Mouse (Mus musculus): ENCODE data around the gene 2610042L04Rik. TPM values are rescaled to one million over a fixed set of nuclear protein-coding genes. Genes with fewer than 3 reads are reported as not detected.
"Not testable (repeated sequence)": the region's sequence is repeated elsewhere in the genome, so short reads cannot be mapped to it uniquely, and the experiment has no call there.

2610042L04Rik gene
- total RNA-seq (2021) = 1 to 10 TPM; 1.2 TPM
- long read RNA-seq, experiment 1 = 0 reads
- long read RNA-seq, experiment 2 = 0 reads

DNA sequence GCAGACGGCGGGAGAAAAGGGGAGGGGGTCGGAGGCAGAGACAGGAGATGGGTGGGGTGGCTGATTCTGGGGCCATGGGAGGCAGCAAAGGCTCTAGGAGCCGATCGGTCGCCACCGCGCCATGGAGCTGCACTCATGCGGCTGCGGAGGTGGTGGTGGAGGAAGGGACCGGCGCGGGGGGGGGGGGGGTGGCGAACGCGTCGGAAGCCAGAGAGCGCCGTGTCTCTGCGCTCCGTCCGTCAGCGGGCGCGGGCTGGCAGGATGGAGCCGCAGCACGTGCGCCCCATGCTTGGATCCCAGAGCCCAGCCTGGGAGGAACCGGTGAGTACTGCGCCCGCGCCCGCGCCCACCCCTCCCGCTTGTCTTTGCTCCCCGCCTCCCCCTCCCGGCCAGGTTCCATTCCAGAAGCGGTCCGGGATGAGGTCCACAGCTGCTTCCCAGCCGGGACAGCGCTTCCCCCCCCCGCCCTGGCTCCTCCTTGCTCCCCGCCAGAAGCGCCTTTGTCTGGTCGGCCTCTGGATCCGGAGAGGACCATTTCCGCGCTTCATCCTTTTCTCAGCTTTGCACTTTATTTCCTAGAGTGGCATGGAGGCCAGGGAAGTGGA lies at the start of gene 2610042L04Rik:
Gene 2610042L04Rik, plus strand, starts transcription at position 288 of the 605 bp plus-strand sequence.
- H3K4me3 ChIP-seq = peak within 1 kb of the TSS; percentile 29; the same call in 1 of the 2 replicates
- not testable (repeated sequence) for DNase-seq (ENCODE audit: low spot score in 2 of 2); H3K27ac ChIP-seq

DNA sequence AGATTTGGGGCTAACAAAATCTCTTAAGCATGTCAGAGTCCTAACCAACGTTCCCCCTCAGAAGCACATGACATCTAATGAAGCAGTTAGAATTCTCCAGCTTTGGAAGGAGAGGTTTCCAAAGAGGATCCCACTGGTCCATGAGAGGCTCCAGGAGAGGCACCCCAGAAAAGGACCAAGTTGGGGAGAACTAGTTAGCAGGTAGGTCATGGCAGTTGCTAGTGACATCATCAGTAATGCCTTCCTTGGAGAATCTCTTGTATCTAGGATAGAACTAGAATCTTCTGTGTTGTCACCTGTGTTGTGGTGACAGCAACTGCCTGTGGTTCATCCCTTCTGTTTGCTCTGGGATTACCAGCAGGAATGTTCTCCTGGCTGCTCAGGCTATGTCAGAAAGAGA lies 17.6 kb upstream of the 2610042L04Rik start, which contains the start of gene Gm3149:
Gene Gm3149, plus strand, starts transcription at position 301 of the 400 bp plus-strand sequence.
- H3K4me3 ChIP-seq; H3K27ac ChIP-seq; DNase-seq (ENCODE audit: low spot score in 2 of 2): not testable (repeated sequence)

DNA sequence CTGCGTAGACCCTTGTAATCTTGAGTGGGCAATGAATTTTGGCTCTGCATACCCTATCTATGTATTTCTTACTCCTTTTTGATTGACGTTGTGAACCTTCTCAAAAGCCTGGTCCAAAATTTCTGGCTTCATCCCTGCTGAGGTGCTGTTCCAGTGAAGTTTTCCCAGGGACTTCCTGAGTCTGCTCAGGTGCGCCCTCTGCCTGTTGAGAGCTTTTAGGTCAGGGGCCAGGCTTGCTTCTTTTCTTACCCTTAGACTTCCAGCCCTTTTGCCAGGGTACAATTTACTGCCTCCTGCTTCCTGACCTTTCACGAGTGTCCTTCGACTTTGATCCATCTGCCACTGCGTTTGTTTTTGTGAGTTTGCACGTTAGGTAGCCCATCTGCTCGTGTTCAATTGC lies 943 bp downstream of the 2610042L04Rik start:
- not testable (repeated sequence) for DNase-seq (ENCODE audit: low spot score in 2 of 2); H3K4me3 ChIP-seq; H3K27ac ChIP-seq
- TF ChIP-seq CTCF (conservative IDR thresholded peaks at IDR 0.05) = peak; percentile 58

DNA sequence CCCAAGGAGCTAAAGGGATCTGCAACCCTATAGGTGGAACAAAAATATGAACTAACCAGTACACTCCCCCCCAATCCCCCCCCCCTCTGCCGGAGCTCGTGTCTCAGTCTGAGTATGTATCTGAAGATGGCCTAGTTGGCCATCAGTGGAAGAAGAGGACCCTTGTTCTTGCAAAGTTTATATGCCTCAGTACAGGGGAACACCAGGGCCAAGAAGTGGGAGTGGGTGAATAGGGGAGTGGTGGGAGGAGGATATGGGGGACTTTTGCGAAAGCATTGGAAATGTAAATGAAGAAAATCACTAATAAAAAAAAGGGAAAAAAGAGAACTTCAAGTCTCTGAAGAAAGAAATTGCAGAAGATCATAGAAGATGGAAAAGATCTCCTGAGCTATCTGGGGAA lies 34.4 kb downstream of the 2610042L04Rik start:
- not testable (repeated sequence) for DNase-seq (ENCODE audit: low spot score in 2 of 2); H3K27ac ChIP-seq; H3K4me3 ChIP-seq

DNA sequence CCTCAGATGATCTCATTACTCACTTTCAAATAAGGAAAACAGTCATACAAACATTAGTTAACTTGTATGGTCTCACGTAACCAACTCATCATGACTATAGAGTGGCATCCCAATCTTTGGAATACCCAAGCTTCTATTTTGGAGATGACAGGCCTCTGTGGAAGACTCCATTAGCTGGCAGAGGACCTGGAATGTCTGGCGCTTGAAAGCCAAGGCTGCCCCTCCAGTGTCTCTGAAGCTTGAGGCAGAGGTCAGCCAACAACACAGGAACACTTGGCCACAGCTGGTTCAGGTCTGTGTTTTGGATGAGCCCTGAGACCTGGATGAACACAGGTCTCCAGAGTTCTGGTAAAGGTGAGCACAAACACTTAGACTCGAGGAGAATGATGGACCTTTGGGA lies 35.1 kb downstream of the 2610042L04Rik start:
- not testable (repeated sequence) for H3K4me3 ChIP-seq; DNase-seq (ENCODE audit: low spot score in 2 of 2); H3K27ac ChIP-seq

DNA sequence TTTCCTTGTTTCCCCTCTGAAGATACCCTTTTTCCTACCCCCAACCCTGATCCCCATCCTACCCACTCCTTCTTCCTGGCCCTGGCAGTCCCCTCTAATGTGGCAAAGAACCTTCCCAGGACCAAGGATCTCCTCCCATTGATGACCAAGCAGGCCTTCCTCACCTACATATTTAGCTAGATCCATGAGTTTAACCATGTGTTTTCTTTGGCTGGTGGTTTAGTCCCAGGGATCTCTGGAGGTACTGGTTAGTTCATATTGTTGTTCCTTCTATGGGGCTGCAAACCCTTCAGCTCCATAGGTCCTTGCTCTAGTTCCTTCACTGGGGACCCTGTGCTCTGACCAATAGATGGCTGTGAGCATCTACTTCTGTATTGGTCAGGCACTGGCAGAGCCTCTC lies 43.3 kb downstream of the 2610042L04Rik start:
- not testable (repeated sequence) for H3K27ac ChIP-seq; H3K4me3 ChIP-seq; DNase-seq (ENCODE audit: low spot score in 2 of 2)

DNA sequence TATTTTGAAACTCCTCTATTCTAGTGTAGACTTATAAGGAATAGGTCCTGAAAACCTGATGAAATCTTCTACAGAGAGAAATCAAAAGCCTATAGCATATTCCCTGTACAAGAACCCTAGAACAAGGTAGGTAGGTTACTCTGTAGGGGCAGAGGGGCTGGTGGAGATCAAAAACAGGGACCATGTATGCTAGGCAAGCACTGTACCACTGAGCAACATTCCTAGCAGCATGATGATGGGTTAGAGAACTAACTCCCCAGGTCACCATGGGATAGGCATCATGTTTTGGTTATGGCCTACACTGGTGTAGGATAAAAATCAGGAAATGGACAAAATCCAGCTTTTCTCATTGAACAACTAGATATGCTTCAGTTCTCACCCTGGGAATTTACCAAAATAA lies 51.0 kb downstream of the 2610042L04Rik start:
- not testable (repeated sequence) for H3K4me3 ChIP-seq; H3K27ac ChIP-seq; DNase-seq (ENCODE audit: low spot score in 2 of 2)

DNA sequence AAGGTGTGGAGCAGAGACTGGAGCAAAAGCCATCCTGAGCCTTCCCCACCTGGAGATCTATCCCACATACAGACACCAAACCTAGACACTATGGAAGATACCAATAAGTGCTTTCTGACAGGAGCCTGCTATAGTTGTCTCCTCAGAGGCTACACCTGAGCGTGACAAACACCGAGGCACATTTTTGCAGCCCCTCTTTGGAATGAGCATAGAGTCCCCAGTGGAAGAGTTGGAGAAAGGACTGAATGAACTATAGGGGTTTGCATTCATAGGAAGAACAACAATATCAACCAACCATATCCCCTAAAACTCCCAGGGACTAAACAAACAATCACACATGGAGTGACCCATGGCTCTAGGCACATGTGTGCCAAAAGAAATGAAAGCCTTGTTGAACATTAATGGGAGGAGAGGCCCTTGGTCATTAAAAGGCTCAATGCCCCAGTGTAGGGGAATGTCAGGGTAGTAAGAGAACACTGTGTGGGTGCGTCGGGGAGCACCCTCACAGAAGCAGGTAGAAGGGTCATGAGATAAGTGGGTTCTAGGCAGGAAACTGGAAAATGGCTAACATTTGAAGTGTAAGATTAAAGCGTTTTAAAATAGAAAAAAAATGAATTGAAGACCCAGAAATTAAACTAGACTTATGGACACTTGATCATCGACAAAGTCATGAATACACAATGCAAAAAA lies 58.4 kb downstream of the 2610042L04Rik start:
- not testable (repeated sequence) for DNase-seq (ENCODE audit: low spot score in 2 of 2); H3K27ac ChIP-seq; H3K4me3 ChIP-seq

DNA sequence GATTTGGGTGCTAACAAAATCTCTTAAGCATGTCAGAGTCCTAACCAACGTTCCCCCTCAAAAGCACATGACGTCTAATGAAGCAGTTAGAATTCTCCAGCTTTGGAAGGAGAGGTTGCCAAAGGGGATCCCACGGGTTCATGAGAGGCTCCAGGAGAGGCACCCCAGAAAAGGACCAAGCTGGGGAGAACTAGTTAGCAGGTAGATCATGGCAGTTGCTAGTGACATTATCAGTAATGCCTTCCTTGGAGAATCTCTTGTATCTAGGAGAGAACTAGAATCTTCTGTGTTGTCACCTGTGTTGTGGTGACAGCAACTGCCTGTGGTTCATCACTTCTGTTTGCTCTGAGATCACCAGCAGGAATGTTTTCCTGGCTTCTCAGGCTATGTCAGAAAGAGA lies 62.7 kb downstream of the 2610042L04Rik start, which contains the start of gene Gm3159:
Gene Gm3159, plus strand, starts transcription at position 301 of the 400 bp plus-strand sequence.
- H3K27ac ChIP-seq; DNase-seq (ENCODE audit: low spot score in 2 of 2); H3K4me3 ChIP-seq: not testable (repeated sequence)

DNA sequence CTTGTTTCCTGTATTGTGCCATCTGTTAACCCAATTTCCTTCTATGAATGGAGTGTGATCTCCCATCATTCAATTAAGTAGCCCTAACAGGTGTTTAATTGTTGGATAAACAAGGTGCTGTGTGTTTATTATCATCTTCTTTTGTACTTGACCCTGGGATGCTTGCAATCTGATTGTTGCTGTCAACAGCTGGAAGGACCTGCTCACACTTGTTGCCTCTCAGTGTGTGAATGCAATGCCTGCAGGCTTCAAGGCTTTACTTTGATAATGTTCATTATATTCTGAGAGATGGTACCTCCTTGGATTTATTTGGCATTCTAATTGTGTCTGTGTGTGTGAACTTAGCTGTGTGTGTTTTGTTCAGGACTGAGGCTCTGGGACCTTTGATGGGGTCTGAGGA lies 64.1 kb downstream of the 2610042L04Rik start:
- not testable (repeated sequence) for H3K27ac ChIP-seq, H3K4me3 ChIP-seq
- peak in 1 of 2 experiments; percentile 12 for DNase-seq (ENCODE audit: low spot score in 2 of 2)

DNA sequence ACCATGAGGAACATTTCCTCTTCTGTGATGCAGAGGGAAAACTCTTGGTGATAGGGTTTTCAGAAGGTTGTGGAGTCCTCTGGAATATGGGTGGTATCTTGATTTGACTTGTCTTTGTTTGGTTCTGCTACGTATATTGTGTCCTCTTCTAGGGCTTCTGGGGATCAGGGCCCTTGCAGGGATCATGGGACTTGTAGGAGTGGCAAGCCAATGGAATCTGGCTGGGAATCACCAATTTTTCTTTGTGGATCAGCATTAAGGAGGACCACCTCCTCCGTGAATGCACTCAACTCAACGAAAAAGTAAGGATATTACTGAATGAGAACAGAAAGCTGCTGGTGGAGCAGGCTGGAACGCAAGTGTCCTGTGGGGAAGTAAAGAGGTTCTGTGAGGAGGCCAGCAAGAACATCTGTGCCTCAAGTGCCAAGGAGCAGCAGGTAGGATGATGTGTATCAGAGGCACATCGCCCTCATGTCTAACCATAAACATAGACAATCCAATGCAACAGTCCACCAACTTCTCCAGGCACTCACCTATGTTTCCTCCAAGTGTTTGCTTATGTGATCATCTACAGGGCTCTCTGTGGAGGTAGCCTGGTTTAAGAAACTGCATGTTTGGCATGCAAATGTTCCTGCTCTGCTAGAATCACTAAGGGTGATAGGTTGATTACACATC lies 65.7 kb downstream of the 2610042L04Rik start:
- H3K4me3 ChIP-seq; H3K27ac ChIP-seq; DNase-seq (ENCODE audit: low spot score in 2 of 2): not testable (repeated sequence)

DNA sequence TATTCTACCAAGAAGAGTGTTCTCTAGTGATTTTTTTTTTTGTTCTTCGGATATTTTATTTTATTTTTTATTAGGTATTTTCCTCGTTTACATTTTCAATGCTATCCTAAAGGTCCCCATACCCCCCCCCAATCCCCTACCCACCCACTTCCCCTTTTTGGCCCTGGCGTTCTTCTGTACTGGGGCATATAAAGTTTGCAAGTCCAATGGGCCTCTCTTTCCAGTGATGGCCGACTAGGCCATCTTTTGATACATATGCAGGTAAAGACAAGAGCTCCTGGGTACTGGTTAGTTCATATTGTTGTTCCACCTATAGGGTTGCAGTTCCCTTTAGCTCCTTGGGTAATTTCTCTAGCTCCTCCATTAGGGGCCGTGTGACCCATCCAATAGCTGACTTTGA lies 66.7 kb downstream of the 2610042L04Rik start:
- not testable (repeated sequence) for DNase-seq (ENCODE audit: low spot score in 2 of 2); H3K27ac ChIP-seq; H3K4me3 ChIP-seq

DNA sequence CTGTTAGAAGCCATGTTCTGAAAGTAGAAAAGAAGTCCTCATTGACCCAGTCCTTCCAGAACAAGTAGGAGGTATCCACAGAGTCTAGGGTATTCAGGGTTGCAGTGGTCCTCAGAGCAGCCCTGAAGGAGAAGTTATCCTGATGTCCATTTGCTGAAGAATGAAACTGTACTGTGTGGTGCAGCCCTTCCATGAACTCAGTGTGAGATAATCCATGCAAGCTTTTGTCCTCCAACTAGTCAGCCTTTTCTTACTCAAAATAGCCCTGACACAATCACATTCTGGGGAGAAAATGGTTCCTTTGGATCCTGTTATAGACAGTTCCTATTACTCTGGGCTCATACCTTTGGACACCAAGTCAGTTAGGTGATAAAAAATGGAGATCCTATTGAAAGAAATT lies 69.3 kb downstream of the 2610042L04Rik start:
- not testable (repeated sequence) for H3K4me3 ChIP-seq; DNase-seq (ENCODE audit: low spot score in 2 of 2); H3K27ac ChIP-seq

Other genes with a start within 250 kb of the 2610042L04Rik start
- gene Gm8108, start 224.2 kb upstream of the 2610042L04Rik start, total RNA-seq (2021) = 1 to 10 TPM; 8.3 to 9.4 TPM
- gene Gm3127, start 169.7 kb upstream of the 2610042L04Rik start, total RNA-seq (2021) = not detected
- gene Gm2974, start 152.2 kb upstream of the 2610042L04Rik start, total RNA-seq (2021) = 1 to 10 TPM; 1.1 to 1.2 TPM
- gene Gm3138, start 85.1 kb upstream of the 2610042L04Rik start, total RNA-seq (2021) = not detected
- gene Gm3149, start 17.5 kb upstream of the 2610042L04Rik start, total RNA-seq (2021) = not detected
- gene Gm3159, start 62.8 kb downstream of the 2610042L04Rik start, total RNA-seq (2021) = not detected
- gene Gm3164, start 80.7 kb downstream of the 2610042L04Rik start, total RNA-seq (2021) = 1 to 10 TPM in 1 of 2 experiments, under 1 TPM in 1; 0.91 to 1.5 TPM
- gene Gm3173, start 96.2 kb downstream of the 2610042L04Rik start, total RNA-seq (2021) = 1 to 10 TPM in 1 of 2 experiments, not detected in 1; 1.4 TPM
- gene Gm3182, start 147.0 kb downstream of the 2610042L04Rik start, total RNA-seq (2021) = not detected
- gene Gm3047, start 220.6 kb downstream of the 2610042L04Rik start, total RNA-seq (2021) = not detected

All from layer of hippocampus, adult 2 months (tissue).